Mouse (Mus musculus) liver, adult 2 months (tissue): ENCODE data around the gene 9130019O22Rik. TPM values are rescaled to one million over a fixed set of nuclear protein-coding genes. Genes with fewer than 3 reads are reported as not detected.
"Not testable (repeated sequence)": the region's sequence is repeated elsewhere in the genome, so short reads cannot be mapped to it uniquely, and the experiment has no call there.

ENCODE experiments used
- DNase-seq: peaks from one replicate; pipeline ENCODE4 v3.0.0-alpha.2; 2011; ENCODE audit warnings: low read depth, low spot score; ENCODE audit errors: extremely low read depth
- H3K27ac ChIP-seq: fragments of 200-500 bp; replicated peaks from 2 replicates; pipeline ENCODE4 v1.5.1; 2012; ENCODE audit warnings: low read depth, mild to moderate bottlenecking, control low read depth, inconsistent platforms, low read length; ENCODE audit not compliant: insufficient read depth
- H3K27me3 ChIP-seq: fragments of 200-500 bp; 2 replicates; pipeline ENCODE4 v1.6.1; 2012; ENCODE audit warnings: mild to moderate bottlenecking, moderate library complexity, low read length, inconsistent platforms; ENCODE audit not compliant: control insufficient read depth, insufficient read depth
- H3K36me3 ChIP-seq: fragments of 200-500 bp; 2 replicates; pipeline ENCODE4 v1.6.1; 2012; ENCODE audit warnings: low read length, inconsistent platforms; ENCODE audit not compliant: control insufficient read depth, insufficient read depth
- H3K4me1 ChIP-seq: fragments of 200-500 bp; 2 replicates; pipeline ENCODE4 v1.6.1; 2011; ENCODE audit warnings: low read length; ENCODE audit not compliant: control insufficient read depth, insufficient read depth
- H3K4me3 ChIP-seq: fragments of 200-500 bp; 2 replicates; pipeline ENCODE4 v1.5.1; 2011; ENCODE audit warnings: low read depth, mild to moderate bottlenecking, control low read depth, low read length, moderate library complexity; ENCODE audit not compliant: insufficient read depth
- H3K79me2 ChIP-seq: fragments of 200-500 bp; 2 replicates; pipeline ENCODE4 v1.6.1; 2012; ENCODE audit warnings: inconsistent platforms, mild to moderate bottlenecking, low read length, moderate library complexity; ENCODE audit not compliant: control insufficient read depth, insufficient read depth
- H3K9ac ChIP-seq: fragments of 200-500 bp; 2 replicates; pipeline ENCODE4 v1.6.1; 2012; ENCODE audit warnings: low read depth, mild to moderate bottlenecking, control low read depth, inconsistent platforms, low read length
- CTCF ChIP-seq: fragments of 200-500 bp; IDR thresholded peaks from 2 replicates; pipeline ENCODE4 v1.5.1; 2011; ENCODE audit warnings: low read depth, low read length, control low read depth
- POLR2A ChIP-seq: fragments of 200-500 bp; IDR thresholded peaks from 2 replicates; pipeline ENCODE4 v1.6.1; 2011; ENCODE audit warnings: low read length, control low read depth; ENCODE audit not compliant: insufficient read depth; ENCODE audit errors: extremely low read depth
- WGBS: fragments of 180-500 bp; shearing (Covaris S2); methylation state at CpG from one replicate; pipeline ENCODE4 v1.1.7; 2018; 5-methylcytosine and 5-hydroxymethylcytosine counted together
- polyA plus RNA-seq: library from polyadenylated mRNA; depleted of rRNA; stranded (reverse); fragments of >200 nt; gene quantifications from 2 replicates; pipeline ENCODE4 v1.2.3, GENCODE M21; 2012
- total RNA-seq: library from RNA; depleted of rRNA; stranded (reverse); fragments of >200 nt; gene quantifications from 2 replicates; pipeline ENCODE4 v1.2.3, GENCODE M21; 2014

Gene 9130019O22Rik
- total and polyA plus RNA-seq, 2 experiments: 2.0 TPM

GRCm38 (mm10) chr7:127391538-127391937 is 4.6 kb upstream of the 9130019O22Rik start:
- no peak overlapping the region for H3K27ac ChIP-seq
- H3K4me3 ChIP-seq: no peak overlapping the region
- H3K9ac ChIP-seq: no peak overlapping the region
- WGBS: 96% methylated on average over 16 of the region's 16 CpGs
- DNase-seq: no peak
- TF ChIP-seq POLR2A (no peak), CTCF (no peak)
- no peaks in the 10 kb centered on the region for H3K27me3 ChIP-seq
- H3K36me3 ChIP-seq: no peaks in the 10 kb centered on the region
- peaks cover 9% of the 10 kb centered on the region; the same call in 1 of the 2 replicates for H3K79me2 ChIP-seq
- H3K4me1 ChIP-seq: peaks cover 7% of the 10 kb centered on the region

- H3K36me3 ChIP-seq: no peaks in the 10 kb centered on the region
- DNase-seq: no peak
- 90% methylated on average over 7 of the region's 7 CpGs for WGBS
- TF ChIP-seq POLR2A (no peak), CTCF (no peak)
- no peak overlapping the region for H3K27ac ChIP-seq
- H3K4me3 ChIP-seq: no peak overlapping the region
- H3K79me2 ChIP-seq: peaks cover 9% of the 10 kb centered on the region; the same call in 1 of the 2 replicates
- H3K27me3 ChIP-seq: no peaks in the 10 kb centered on the region
- H3K9ac ChIP-seq: no peak overlapping the region
- peaks cover 11% of the 10 kb centered on the region for H3K4me1 ChIP-seq
Observed at GRCm38 (mm10) chr7:127390306-127390705, 3.3 kb upstream of the 9130019O22Rik start.

GRCm38 (mm10) chr7:127388201-127388600 is 1.2 kb upstream of the 9130019O22Rik start:
- not testable (repeated sequence) for H3K9ac ChIP-seq, H3K27me3 ChIP-seq, DNase-seq, H3K4me3 ChIP-seq, H3K4me1 ChIP-seq, H3K79me2 ChIP-seq, H3K36me3 ChIP-seq, H3K27ac ChIP-seq

GRCm38 (mm10) chr7:127385560-127385959 is 1.4 kb downstream of the 9130019O22Rik start:
- not testable (repeated sequence) for H3K9ac ChIP-seq, H3K79me2 ChIP-seq, H3K27me3 ChIP-seq, H3K27ac ChIP-seq, H3K4me1 ChIP-seq, H3K36me3 ChIP-seq, H3K4me3 ChIP-seq, DNase-seq
- 92% methylated on average over 4 of the region's 4 CpGs for WGBS

GRCm38 (mm10) chr7:127378310-127378921 is 8.6 kb downstream of the 9130019O22Rik start:
- Histone ChIP-seq H3K79me2 (no peaks in the 10 kb centered on the region), H3K27ac (no peak overlapping the region)
- peak; percentile 70 for DNase-seq

GRCm38 (mm10) chr7:127375271-127376245 is 11.4 kb downstream of the 9130019O22Rik start, which contains the start of gene Zfp747:
Gene Zfp747 (minus strand): TSS chr7:127376050.
- peak within 1 kb of the TSS; percentile 97 for H3K9ac ChIP-seq
- not testable (repeated sequence) for H3K4me1 ChIP-seq, H3K36me3 ChIP-seq, H3K27me3 ChIP-seq, H3K79me2 ChIP-seq
- TF ChIP-seq CTCF (peak; percentile 63), POLR2A (0 out of 2 replicates have a peak, but pooled peaks have one; percentile 28)
- H3K27ac ChIP-seq: peak within 1 kb of the TSS; percentile 89
- peak; percentile 92 for DNase-seq
- peak within 1 kb of the TSS; percentile 99 for H3K4me3 ChIP-seq
- WGBS: under 1% methylated on average over 49 of the region's 49 CpGs

More at GRCm38 (mm10) chr7:127378310-127378921, 8.6 kb downstream of the 9130019O22Rik start:
- no peak for TF ChIP-seq CTCF
- no peak for TF ChIP-seq POLR2A
- Histone ChIP-seq H3K4me3 (no peak overlapping the region), H3K27me3 (no peaks in the 10 kb centered on the region), H3K36me3 (no peaks in the 10 kb centered on the region), H3K4me1 (peaks cover 2% of the 10 kb centered on the region; the same call in 1 of the 2 replicates), H3K9ac (no peak overlapping the region)
- WGBS: 22% methylated on average over 6 of the region's 6 CpGs
